Mouse (Mus musculus) limb, embryonic 11.5 days (tissue): Measurements from ENCODE around the gene Amer3. TPM values are rescaled to one million over a fixed set of nuclear protein-coding genes. Genes with fewer than 3 reads are reported as not detected.
"Not testable (repeated sequence)": the region's sequence is repeated elsewhere in the genome, so short reads cannot be mapped to it uniquely, and the experiment has no call there.

Source experiments
- ATAC-seq: fragments of 200-750 bp; cut with Nextera tagmentation; 2 replicates; pipeline ENCODE4 v1.8.0; 2017; ENCODE audit warnings: low read depth; ENCODE audit not compliant: insufficient number of reproducible peaks, low FRiP score, low TSS enrichment
- DNase-seq: peaks from one replicate; pipeline ENCODE4 v3.0.0-alpha.2; 2015; ENCODE audit warnings: low spot score
- H3K27ac ChIP-seq: fragments of 300-500 bp; sonication (generic); replicated peaks from 2 replicates; pipeline ENCODE4 v1.5.1; 2014; ENCODE audit warnings: low read depth, mild to moderate bottlenecking, low read length
- H3K27me3 ChIP-seq: fragments of 300-500 bp; sonication (generic); 2 replicates; pipeline ENCODE4 v1.6.1; 2014; ENCODE audit warnings: mild to moderate bottlenecking, low read length, mixed read lengths; ENCODE audit not compliant: control insufficient read depth, insufficient read depth
- H3K36me3 ChIP-seq: fragments of 300-500 bp; sonication (generic); 2 replicates; pipeline ENCODE4 v1.6.1; 2014; ENCODE audit warnings: mild to moderate bottlenecking, low read length, moderate library complexity, mixed read lengths; ENCODE audit not compliant: control insufficient read depth, insufficient read depth
- H3K4me1 ChIP-seq: fragments of 300-500 bp; sonication (generic); 2 replicates; pipeline ENCODE4 v1.6.1; 2014; ENCODE audit warnings: low read length, mixed read lengths; ENCODE audit not compliant: control insufficient read depth, insufficient read depth
- H3K4me2 ChIP-seq: fragments of 300-500 bp; sonication (generic); 2 replicates; pipeline ENCODE4 v1.6.1; 2014; ENCODE audit warnings: low read depth, mild to moderate bottlenecking, moderate library complexity; ENCODE audit not compliant: severe bottlenecking
- H3K4me3 ChIP-seq: fragments of 300-500 bp; sonication (generic); 2 replicates; pipeline ENCODE4 v1.5.1; 2014; ENCODE audit warnings: low read depth, low read length
- H3K9ac ChIP-seq: fragments of 300-500 bp; sonication (generic); 2 replicates; pipeline ENCODE4 v1.6.1; 2014; ENCODE audit warnings: mild to moderate bottlenecking, low read length
- H3K9me3 ChIP-seq: fragments of 300-500 bp; sonication (generic); 2 replicates; pipeline ENCODE4 v1.6.1; 2016; ENCODE audit warnings: low read length; ENCODE audit not compliant: control insufficient read depth
- WGBS: fragments of 180-500 bp; shearing (Covaris S2); extraction: QIAGEN DNeasy Blood & Tissue Kit; methylation state at CpG from one replicate; pipeline ENCODE4 v1.1.7; 2014; 5-methylcytosine and 5-hydroxymethylcytosine counted together
- polyA plus RNA-seq: library from polyadenylated mRNA; unstranded; fragments of >200 nt; fragmentation: Nextera tagmentation; extraction: Ambion mirVana; gene quantifications from 2 replicates; pipeline ENCODE4 v1.2.1, GENCODE M21; 2014

The Amer3 gene
- polyA plus RNA-seq, 1 experiment from 2014 or later = 0.05 TPM

DNA sequence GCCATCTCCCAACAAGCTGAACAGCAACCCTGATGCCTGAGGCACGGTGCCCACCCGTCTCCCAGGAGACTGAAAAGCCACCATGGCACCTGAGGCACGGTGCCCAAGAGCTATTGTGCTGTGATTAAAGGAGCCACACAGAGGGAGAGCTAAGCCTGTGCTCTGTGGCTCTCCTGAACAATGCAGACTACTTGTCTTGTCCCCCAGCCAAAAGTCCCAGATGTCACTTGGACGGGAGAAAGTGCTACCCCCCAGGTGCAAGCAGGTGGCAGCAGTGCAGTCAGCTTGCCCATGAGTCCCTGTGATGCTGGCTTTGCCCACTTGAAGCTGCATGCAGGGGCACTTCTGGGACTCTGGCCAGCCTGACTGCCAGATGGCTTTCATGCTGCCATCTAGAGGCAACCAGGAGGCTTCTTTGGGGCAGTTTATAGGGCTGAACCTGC is 4.4 kb downstream of the Amer3 start:
- Histone ChIP-seq H3K4me3 (no peak overlapping the region), H3K4me1 (no peaks in the 10 kb centered on the region), H3K27me3 (peaks cover 11% of the 10 kb centered on the region), H3K4me2 (no peak overlapping the region), H3K9me3 (no peaks in the 10 kb centered on the region), H3K9ac (no peak overlapping the region), H3K27ac (no peak overlapping the region), H3K36me3 (no peaks in the 10 kb centered on the region)
- DNase-seq = no peak
- 31% methylated on average over 4 of the region's 4 CpGs for WGBS
- ATAC-seq = no peak

DNA sequence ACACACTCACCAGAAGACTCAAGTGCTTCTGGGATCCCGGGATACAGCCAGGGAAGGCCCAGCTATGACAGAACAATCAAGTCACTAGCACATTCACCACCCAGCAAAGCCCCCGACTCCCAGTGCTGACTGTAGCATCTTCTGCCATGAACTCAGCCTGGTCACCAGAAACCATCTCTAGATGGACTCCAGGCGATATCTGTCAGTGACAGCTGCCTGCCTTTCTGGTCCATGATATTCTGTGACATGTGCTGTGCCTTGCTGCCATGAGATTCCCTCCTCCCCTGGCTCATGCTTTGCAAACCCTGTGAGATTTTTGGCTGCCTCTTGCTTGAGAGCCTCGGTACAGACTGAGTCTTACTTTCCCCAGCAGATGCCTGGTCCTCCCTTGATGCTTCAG is 5.3 kb downstream of the Amer3 start:
- Histone ChIP-seq H3K27ac (no peak overlapping the region), H3K4me3 (no peak overlapping the region), H3K27me3 (0 out of 2 replicates have a peak, but pooled peaks cover 5% of the 10 kb centered on the region), H3K36me3 (no peaks in the 10 kb centered on the region), H3K4me2 (no peak overlapping the region), H3K9ac (no peak overlapping the region), H3K4me1 (no peaks in the 10 kb centered on the region), H3K9me3 (no peaks in the 10 kb centered on the region)
- DNase-seq = no peak
- ATAC-seq = no peak
- 81% methylated on average over 4 of the region's 4 CpGs for WGBS

DNA sequence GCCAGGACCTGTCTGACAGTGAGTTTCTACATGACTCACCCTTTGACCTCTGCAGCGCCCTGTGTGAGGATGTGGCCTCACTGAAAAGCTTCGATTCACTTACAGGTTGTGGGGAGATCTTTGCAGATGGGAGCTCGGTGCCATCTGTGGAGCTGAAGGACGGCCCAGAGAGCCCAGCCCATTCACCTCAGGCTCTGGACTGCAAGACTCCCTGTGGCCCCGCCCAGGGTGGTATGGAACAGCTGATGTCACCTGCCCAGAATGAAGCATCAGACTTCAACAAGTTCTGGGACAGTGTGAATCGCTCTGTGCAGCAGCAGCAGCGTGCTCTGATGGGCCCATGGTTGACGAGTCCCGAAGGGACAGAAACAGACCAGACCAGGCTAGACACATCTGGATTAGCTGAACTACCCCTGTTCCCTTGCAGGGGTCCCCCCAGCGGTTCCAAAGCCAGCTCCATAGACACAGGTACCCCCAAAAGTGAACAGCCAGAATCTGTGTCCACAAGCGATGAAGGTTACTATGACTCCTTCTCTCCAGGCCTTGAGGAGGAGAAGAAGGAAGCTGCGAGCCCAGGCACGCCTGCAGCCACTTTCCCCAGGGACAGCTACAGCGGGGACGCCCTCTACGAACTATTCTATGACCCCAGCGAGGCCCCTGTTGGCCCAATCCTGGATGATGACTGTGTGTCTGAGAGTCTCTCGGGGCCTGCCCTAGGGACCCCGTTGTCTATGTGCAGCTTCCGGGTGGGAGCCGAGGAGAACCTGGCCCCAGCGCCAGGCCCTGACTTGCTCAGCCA is 8.0 kb downstream of the Amer3 start:
- Histone ChIP-seq H3K9ac (no peak overlapping the region), H3K4me1 (no peaks in the 10 kb centered on the region), H3K27ac (no peak overlapping the region), H3K36me3 (no peaks in the 10 kb centered on the region), H3K4me3 (no peak overlapping the region), H3K9me3 (no peaks in the 10 kb centered on the region), H3K27me3 (no peaks in the 10 kb centered on the region), H3K4me2 (no peak overlapping the region)
- WGBS = 78% methylated on average over 22 of the region's 22 CpGs
- ATAC-seq = no peak
- no peak for DNase-seq

DNA sequence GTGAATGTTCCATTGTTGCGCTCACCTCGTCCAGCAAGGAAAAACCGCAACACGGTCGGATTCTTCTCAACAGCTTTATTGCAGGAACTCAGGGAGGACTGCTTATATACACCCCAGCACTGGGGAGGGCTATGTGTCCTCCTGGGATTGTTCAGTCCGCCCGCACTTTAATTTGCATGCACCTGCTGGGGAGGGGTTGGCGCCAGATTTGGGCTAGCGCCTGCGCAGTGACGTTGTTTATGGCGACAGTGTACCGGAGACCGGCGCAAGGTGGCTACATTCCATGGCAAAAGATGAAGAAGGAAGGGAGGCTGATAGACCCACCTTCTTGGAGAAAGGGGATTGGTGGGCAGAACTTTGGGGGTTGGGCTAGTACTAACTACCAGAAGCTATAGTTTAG is 20.5 kb downstream of the Amer3 start:
- Histone ChIP-seq H3K9me3 (no peaks in the 10 kb centered on the region), H3K27ac (no peak overlapping the region), H3K27me3 (no peaks in the 10 kb centered on the region), H3K4me2 (no peak overlapping the region), H3K4me3 (no peak overlapping the region), H3K4me1 (no peaks in the 10 kb centered on the region), H3K9ac (no peak overlapping the region), H3K36me3 (no peaks in the 10 kb centered on the region)
- DNase-seq = no peak
- 79% methylated on average over 15 of the region's 15 CpGs for WGBS
- ATAC-seq = no peak

DNA sequence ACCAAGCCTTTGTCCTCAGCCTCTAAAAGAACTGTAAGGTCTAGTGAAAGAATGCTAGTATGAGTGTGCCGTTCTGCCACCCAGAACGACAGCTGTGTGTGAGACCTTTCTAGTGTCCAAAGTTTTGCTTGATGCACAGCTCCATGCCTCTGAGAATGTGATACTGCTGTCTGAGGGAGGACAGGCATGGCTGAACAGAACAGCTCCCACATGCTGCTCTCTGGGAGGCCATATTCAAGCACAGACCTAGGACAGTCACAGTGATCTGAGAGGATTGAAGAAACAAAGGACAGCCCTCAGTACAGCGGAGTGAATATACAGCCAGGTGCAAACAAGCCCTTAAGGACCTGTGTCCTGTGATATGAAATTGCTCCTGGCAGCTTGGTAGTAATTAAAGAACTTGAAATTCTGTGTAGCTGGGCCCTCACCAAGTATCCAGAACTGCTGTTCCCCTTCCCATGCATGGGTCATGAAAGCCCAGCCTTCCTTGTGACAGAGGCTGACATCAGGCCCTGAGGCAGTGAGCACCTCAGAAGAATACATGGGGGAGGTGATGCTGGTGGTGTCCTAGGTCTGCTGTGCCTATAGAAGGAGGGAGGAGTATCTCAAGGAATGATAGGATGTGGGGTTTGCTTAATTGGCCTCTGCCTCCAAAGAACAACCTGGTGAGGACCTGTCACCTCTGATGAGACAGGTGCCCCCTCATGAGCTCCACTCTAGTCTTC is 22.0 kb downstream of the Amer3 start:
- Histone ChIP-seq H3K36me3 (no peaks in the 10 kb centered on the region), H3K9me3 (no peaks in the 10 kb centered on the region), H3K4me3 (no peak overlapping the region), H3K4me1 (no peaks in the 10 kb centered on the region), H3K4me2 (no peak overlapping the region), H3K27ac (no peak overlapping the region), H3K9ac (no peak overlapping the region), H3K27me3 (no peaks in the 10 kb centered on the region)
- no peak for ATAC-seq
- 90% methylated on average over 3 of the region's 3 CpGs for WGBS
- DNase-seq = no peak

DNA sequence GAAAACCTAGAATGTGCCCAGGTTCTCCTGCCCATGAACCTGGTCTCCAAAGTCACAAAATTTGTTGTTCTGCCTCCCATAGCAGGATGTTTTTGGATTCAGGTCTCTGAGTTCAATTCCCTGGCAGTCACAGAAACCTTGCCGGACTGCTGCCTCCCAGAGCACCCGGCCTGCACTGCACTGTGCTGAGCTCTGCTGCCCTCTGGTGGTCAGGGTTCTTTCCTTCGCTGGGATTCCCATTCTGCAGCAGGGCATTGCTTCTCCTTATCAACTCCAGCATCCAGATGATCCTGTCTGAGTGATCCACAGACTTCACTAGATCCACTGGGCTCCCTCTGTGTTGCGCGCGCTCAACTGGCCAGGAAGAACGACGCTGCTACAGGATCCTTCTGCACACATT is 22.9 kb downstream of the Amer3 start:
- H3K4me2 ChIP-seq = no peak overlapping the region

DNA sequence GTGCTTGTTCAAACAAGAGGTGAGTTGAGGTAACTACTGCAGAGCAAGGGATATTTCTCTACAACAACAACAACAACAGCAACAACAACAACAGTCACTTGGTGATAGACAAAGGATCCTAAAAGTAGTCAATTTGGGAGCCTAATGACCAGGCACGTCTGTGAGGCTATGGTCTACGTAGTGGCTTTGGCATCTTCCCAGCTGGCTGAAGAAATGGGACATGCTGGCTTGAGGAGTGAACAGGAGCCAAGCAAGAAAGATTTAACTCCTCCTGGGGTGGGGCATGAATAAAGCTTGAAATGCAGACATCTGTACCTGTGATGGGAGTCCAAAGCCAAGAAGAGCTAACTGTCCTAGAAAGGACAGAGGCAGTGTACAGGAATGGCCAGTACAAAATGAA is 34.3 kb downstream of the Amer3 start:
- Histone ChIP-seq H3K9me3 (no peaks in the 10 kb centered on the region), H3K4me3 (no peak overlapping the region), H3K27ac (no peak overlapping the region), H3K4me2 (no peak overlapping the region), H3K4me1 (no peaks in the 10 kb centered on the region), H3K27me3 (no peaks in the 10 kb centered on the region), H3K36me3 (no peaks in the 10 kb centered on the region), H3K9ac (no peak overlapping the region)
- 83% methylated on average over 2 of the region's 2 CpGs for WGBS
- ATAC-seq (no peak), DNase-seq (no peak)

More for the DNA sequence above, 22.9 kb downstream of the Amer3 start:
- H3K36me3 ChIP-seq = no peaks in the 10 kb centered on the region
- ATAC-seq (0 out of 2 replicates have a peak, but pooled peaks have one; percentile 60), DNase-seq (peak; percentile 93)
- no peaks in the 10 kb centered on the region for H3K9me3 ChIP-seq
- H3K4me3 ChIP-seq = no peak overlapping the region
- no peaks in the 10 kb centered on the region for H3K27me3 ChIP-seq
- no peaks in the 10 kb centered on the region for H3K4me1 ChIP-seq
- no peak overlapping the region for H3K9ac ChIP-seq
- H3K27ac ChIP-seq = no peak overlapping the region
- 19% methylated on average over 8 of the region's 8 CpGs for WGBS

DNA sequence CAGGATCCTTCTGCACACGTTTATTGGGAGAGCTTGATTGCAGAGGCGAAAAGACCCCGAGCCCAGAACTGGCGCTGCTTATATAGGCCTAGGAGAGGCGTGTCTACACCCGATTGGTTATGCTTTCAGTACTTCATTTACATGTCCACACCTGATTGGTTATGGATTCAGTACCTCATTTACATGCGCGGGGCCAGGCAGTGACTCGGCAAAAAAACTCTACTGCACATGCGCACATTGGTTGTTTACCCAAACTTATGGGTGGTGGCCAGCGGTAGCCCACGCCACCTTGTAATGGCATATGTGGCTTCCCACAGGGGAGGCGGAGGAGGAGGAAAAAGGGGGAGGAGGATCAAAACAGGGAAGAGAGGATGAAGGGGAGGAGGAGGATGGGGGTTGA is 40.7 kb downstream of the Amer3 start:
- H3K27me3 ChIP-seq, H3K27ac ChIP-seq, H3K9me3 ChIP-seq, H3K4me3 ChIP-seq, H3K4me1 ChIP-seq, ATAC-seq, H3K36me3 ChIP-seq, DNase-seq, H3K4me2 ChIP-seq, H3K9ac ChIP-seq: not testable (repeated sequence)
- WGBS = 93% methylated on average over 13 of the region's 13 CpGs
